Mouse (Mus musculus) CH12.LX (cell line): ENCODE results near the gene Gm10100. TPM values are rescaled to one million over a fixed set of nuclear protein-coding genes. Genes with fewer than 3 reads are reported as not detected.

ENCODE experiments used
- DNase-seq: peaks from one replicate; pipeline ENCODE4 v3.0.0-alpha.2; 2013; ENCODE audit errors: extremely low read depth
- H3K27ac ChIP-seq: 2 replicates; pipeline ENCODE4 v1.5.1; 2012; ENCODE audit warnings: low read depth, mild to moderate bottlenecking, control low read depth, moderate library complexity; ENCODE audit not compliant: insufficient read depth
- H3K27me3 ChIP-seq: replicated peaks from 2 replicates; pipeline ENCODE3; 2012; ENCODE audit warnings: inconsistent platforms
- H3K36me3 ChIP-seq, 2 experiments: replicated peaks in 1 of 2; 2 replicates each; pipeline versions ENCODE3 to v1.6.1; 2012; ENCODE audit warnings: inconsistent platforms in 1 of 2, low read length in 1 of 2, mild to moderate bottlenecking in 1 of 2, mixed read lengths in 1 of 2, moderate library complexity in 1 of 2; ENCODE audit not compliant: control insufficient read depth in 1 of 2, insufficient read depth in 1 of 2
- H3K4me1 ChIP-seq, 2 experiments: 2 replicates each; pipeline ENCODE4 v1.6.1; 2012; ENCODE audit warnings: inconsistent platforms in 1 of 2, moderate library complexity in 1 of 2; ENCODE audit not compliant: insufficient read depth in 2 of 2, control insufficient read depth in 1 of 2
- H3K4me2 ChIP-seq: 2 replicates; pipeline ENCODE4 v1.6.1; 2012; ENCODE audit warnings: low read depth, mild to moderate bottlenecking, control low read depth; ENCODE audit not compliant: poor library complexity, insufficient read depth, severe bottlenecking
- H3K4me3 ChIP-seq, 3 experiments: fragments of 150-350 bp in 1 of 3; sonication (generic) in 1 of 3; replicated peaks in 1 of 3; 2 replicates each; pipeline versions ENCODE3 to v1.5.1; 2011 to 2012; ENCODE audit warnings: low read depth in 2 of 3, low read length in 2 of 3, mild to moderate bottlenecking in 2 of 3, moderate library complexity in 2 of 3, control low read depth in 1 of 3, improper control_type of control experiment in 1 of 3, inconsistent platforms in 1 of 3, mixed read lengths in 1 of 3; ENCODE audit not compliant: poor library complexity in 1 of 3
- H3K79me2 ChIP-seq: replicated peaks from 2 replicates; pipeline ENCODE4 v1.6.1; 2012; ENCODE audit warnings: mild to moderate bottlenecking, moderate library complexity; ENCODE audit not compliant: control insufficient read depth, poor library complexity, insufficient read depth, severe bottlenecking; ENCODE audit errors: extremely low read depth
- H3K9ac ChIP-seq: 2 replicates; pipeline ENCODE4 v1.6.1; 2012; ENCODE audit warnings: low read depth, mild to moderate bottlenecking, control low read depth, moderate library complexity; ENCODE audit not compliant: insufficient read depth
- H3K9me3 ChIP-seq: replicated peaks from 2 replicates; pipeline ENCODE3; 2012; ENCODE audit warnings: low read length, inconsistent platforms, mixed read lengths
- BHLHE40 ChIP-seq: IDR thresholded peaks from 2 replicates; pipeline ENCODE4 v1.6.1; 2011; ENCODE audit warnings: mild to moderate bottlenecking, low read depth, low read length, improper control_type of control experiment
- CHD1 ChIP-seq: IDR thresholded peaks from 2 replicates; pipeline ENCODE4 v1.6.1; 2012; ENCODE audit warnings: low read depth, low read length, improper control_type of control experiment, inconsistent platforms
- CTCF ChIP-seq, 2 experiments: IDR thresholded peaks in 1 of 2; conservative IDR thresholded peaks in 1 of 2; 2 replicates each; pipeline ENCODE4 v1.5.1; 2011 to 2012; ENCODE audit warnings: low read depth in 2 of 2, low read length in 2 of 2, improper control_type of control experiment in 1 of 2, inconsistent platforms in 1 of 2, mild to moderate bottlenecking in 1 of 2, moderate library complexity in 1 of 2
- E2F4 ChIP-seq: IDR thresholded peaks from 2 replicates; pipeline ENCODE4 v1.6.1; 2011; ENCODE audit warnings: low read depth, low read length, improper control_type of control experiment; ENCODE audit not compliant: insufficient replicate concordance
- ELF1 ChIP-seq: IDR thresholded peaks from 2 replicates; pipeline ENCODE4 v1.6.1; 2014; ENCODE audit warnings: low read depth, mild to moderate bottlenecking, inconsistent platforms, low read length, improper control_type of control experiment
- GABPA ChIP-seq: IDR thresholded peaks from 2 replicates; pipeline ENCODE4 v1.6.1; 2012; ENCODE audit warnings: low read depth, low read length, improper control_type of control experiment, inconsistent platforms; ENCODE audit not compliant: insufficient replicate concordance
- HCFC1 ChIP-seq: IDR thresholded peaks from 2 replicates; pipeline ENCODE4 v1.6.1; 2012; ENCODE audit warnings: low read depth, mild to moderate bottlenecking, inconsistent platforms, low read length, improper control_type of control experiment
- JUN ChIP-seq: IDR thresholded peaks from 2 replicates; pipeline ENCODE4 v1.6.1; 2011; ENCODE audit warnings: low read depth, mild to moderate bottlenecking, low read length, improper control_type of control experiment, moderate library complexity; ENCODE audit not compliant: insufficient read depth
- JUND ChIP-seq: conservative IDR thresholded peaks from 2 replicates; pipeline ENCODE4 v1.6.1; 2011; ENCODE audit warnings: low read depth, low read length, improper control_type of control experiment
- MAX ChIP-seq: IDR thresholded peaks from 2 replicates; pipeline ENCODE4 v1.6.1; 2011; ENCODE audit warnings: low read length, improper control_type of control experiment
- MEF2A ChIP-seq: IDR thresholded peaks from 2 replicates; pipeline ENCODE4 v1.6.1; 2014; ENCODE audit warnings: low read depth, mild to moderate bottlenecking, inconsistent platforms, low read length, improper control_type of control experiment, borderline replicate concordance
- MYC ChIP-seq: IDR thresholded peaks from 2 replicates; pipeline ENCODE4 v1.6.1; 2011; ENCODE audit warnings: low read depth, mild to moderate bottlenecking, improper control_type of control experiment, low read length
- NELFE ChIP-seq: IDR thresholded peaks from 2 replicates; pipeline ENCODE4 v1.6.1; 2011; ENCODE audit warnings: low read depth, low read length, improper control_type of control experiment
- NRF1 ChIP-seq: IDR thresholded peaks from 2 replicates; pipeline ENCODE4 v1.6.1; 2014; ENCODE audit warnings: low read depth, mild to moderate bottlenecking, inconsistent platforms, low read length, improper control_type of control experiment, moderate library complexity
- PAX5 ChIP-seq: IDR thresholded peaks from 2 replicates; pipeline ENCODE4 v1.6.1; 2012; ENCODE audit warnings: low read length, inconsistent platforms, mixed read lengths
- POLR2AphosphoS2 ChIP-seq: IDR thresholded peaks from 2 replicates; pipeline ENCODE4 v1.6.1; 2011; ENCODE audit warnings: low read depth, low read length, improper control_type of control experiment
- RAD21 ChIP-seq: IDR thresholded peaks from 2 replicates; pipeline ENCODE4 v1.6.1; 2011; ENCODE audit warnings: low read depth, mild to moderate bottlenecking, low read length, improper control_type of control experiment, moderate library complexity
- SIN3A ChIP-seq: IDR thresholded peaks from 2 replicates; pipeline ENCODE4 v1.6.1; 2012; ENCODE audit warnings: low read length, improper control_type of control experiment, inconsistent platforms
- SMC3 ChIP-seq: IDR thresholded peaks from 2 replicates; pipeline ENCODE4 v1.6.1; 2011; ENCODE audit warnings: low read depth, low read length, improper control_type of control experiment
- TBP ChIP-seq: conservative IDR thresholded peaks from 2 replicates; pipeline ENCODE4 v1.6.1; 2011; ENCODE audit warnings: low read depth, low read length, improper control_type of control experiment
- UBTF ChIP-seq: IDR thresholded peaks from 2 replicates; pipeline ENCODE4 v1.6.1; 2012; ENCODE audit warnings: low read depth, mild to moderate bottlenecking, inconsistent platforms, low read length, improper control_type of control experiment, moderate library complexity
- USF2 ChIP-seq: conservative IDR thresholded peaks from 2 replicates; pipeline ENCODE4 v1.6.1; 2011; ENCODE audit warnings: low read depth, low read length, improper control_type of control experiment
- ZC3H11A ChIP-seq: IDR thresholded peaks from 2 replicates; pipeline ENCODE4 v1.6.1; 2012; ENCODE audit warnings: low read depth, mild to moderate bottlenecking, inconsistent platforms, low read length, improper control_type of control experiment
- ZKSCAN1 ChIP-seq: IDR thresholded peaks from 2 replicates; pipeline ENCODE4 v1.6.1; 2012; ENCODE audit warnings: low read depth, inconsistent platforms, low read length, improper control_type of control experiment, borderline replicate concordance
- ZMIZ1 ChIP-seq: IDR thresholded peaks from 2 replicates; pipeline ENCODE4 v1.6.1; 2012; ENCODE audit warnings: low read depth, mild to moderate bottlenecking, inconsistent platforms, low read length, improper control_type of control experiment
- dilution Hi-C: fragments of 300-500 bp; cut with MboI; formaldehyde crosslinking; loops from 2 replicates; pipeline ENCODE4 v1.14.3; 2020; ENCODE audit warnings: low sequenced_read_pairs; ENCODE audit not compliant: extremely low pct_unique_long_range_greater_than_20kb, extremely low pct_ligation_motif_present
- in situ Hi-C: fragments of 300-500 bp; cut with MboI; formaldehyde crosslinking; loops from 3 replicates; pipeline ENCODE4 v1.14.3; 2019; ENCODE audit warnings: low sequenced_read_pairs, low pct_ligation_motif_present, low pct_unique_long_range_greater_than_20kb, mixed read lengths
- polyA plus RNA-seq: library from polyadenylated mRNA; unstranded; fragments of >175 nt; gene quantifications from 2 replicates; pipeline ENCODE4 v1.2.1, GENCODE M21; 2012; ENCODE audit warnings: low read depth; ENCODE audit not compliant: insufficient read length
- total RNA-seq, 2 experiments: library from RNA; depleted of rRNA; stranded (reverse); fragments of 300-350 nt in 1 of 2; fragments of >200 nt in 1 of 2; gene quantifications; 2 replicates each; pipeline ENCODE4 v1.2.3; 2012 to 2014

Gene Gm10100
- total and polyA plus RNA-seq, 3 experiments = not detected

GRCm38 (mm10) chr10:77682994-77683393, 43.3 kb upstream of the Gm10100 start:
- H3K4me3 ChIP-seq = no peak overlapping the region
- H3K36me3 ChIP-seq = no peaks in the 10 kb centered on the region
- TF ChIP-seq BHLHE40 (no peak), TBP (no peak), GABPA (no peak), MEF2A (no peak), SMC3 (no peak), PAX5 (no peak), USF2 (no peak), NELFE (no peak), RAD21 (no peak), JUN (no peak)
- no peak overlapping the region for H3K9ac ChIP-seq
- no peak overlapping the region for H3K4me2 ChIP-seq
- H3K27me3 ChIP-seq = peaks cover 30% of the 10 kb centered on the region
- H3K9me3 ChIP-seq = no peaks in the 10 kb centered on the region
- in situ Hi-C loops (no loop called here), dilution Hi-C loops (no loop called here)
- H3K79me2 ChIP-seq = no peaks in the 10 kb centered on the region
- no peak for DNase-seq
- peaks cover 2 to 32% of the 10 kb centered on the region in 2 experiments for H3K4me1 ChIP-seq
- H3K27ac ChIP-seq = no peak overlapping the region

- no peak overlapping the region for H3K4me2 ChIP-seq
- in situ Hi-C loops (no loop called here), dilution Hi-C loops (no loop called here)
- TF ChIP-seq CHD1 (no peak), MAX (no peak), ZKSCAN1 (no peak), ELF1 (no peak), JUND (no peak), BHLHE40 (no peak), POLR2AphosphoS2 (no peak), SMC3 (no peak), NRF1 (no peak), E2F4 (no peak), UBTF (no peak), TBP (no peak), ZMIZ1 (no peak), MYC (no peak), USF2 (no peak), CTCF (conservative IDR thresholded peaks at IDR 0.05 in 1 of 2, IDR thresholded peaks at IDR 0.05 in 1 of 2; ENCODE audit: low read depth in 2 of 2, low read length in 2 of 2) (no peak), ZC3H11A (no peak), SIN3A (no peak), HCFC1 (no peak)
- H3K9ac ChIP-seq = no peak overlapping the region
- H3K79me2 ChIP-seq = no peaks in the 10 kb centered on the region
- peaks cover 2 to 37% of the 10 kb centered on the region in 2 experiments for H3K4me1 ChIP-seq
- peaks cover 31% of the 10 kb centered on the region for H3K27me3 ChIP-seq
- no peak for DNase-seq
- H3K9me3 ChIP-seq = no peaks in the 10 kb centered on the region
- H3K36me3 ChIP-seq = no peaks in the 10 kb centered on the region
- no peak overlapping the region for H3K4me3 ChIP-seq
- no peak overlapping the region for H3K27ac ChIP-seq
These were observed 42.1 kb upstream of the Gm10100 start for GRCm38 (mm10) chr10:77684181-77684580.
